Mouse (Mus musculus) hindbrain, postnatal 0 days (tissue): ENCODE data around the gene Stk16. TPM values are rescaled to one million over a fixed set of nuclear protein-coding genes. Genes with fewer than 3 reads are reported as not detected.

ENCODE experiments used
- ATAC-seq: fragments of 200-750 bp; cut with Nextera tagmentation; 2 replicates; pipeline ENCODE4 v1.8.0; 2017; ENCODE audit warnings: mild to moderate bottlenecking, moderate TSS enrichment, moderate library complexity
- DNase-seq: peaks from one replicate; pipeline ENCODE4 v3.0.0-alpha.2; 2015; ENCODE audit warnings: low spot score
- H3K27ac ChIP-seq: fragments of 300-500 bp; sonication (generic); 2 replicates; pipeline ENCODE4 v1.5.1; 2014; ENCODE audit warnings: mild to moderate bottlenecking
- H3K27me3 ChIP-seq: fragments of 300-500 bp; sonication (generic); 2 replicates; pipeline ENCODE4 v1.6.1; 2014; ENCODE audit warnings: low read length, mixed read lengths; ENCODE audit not compliant: insufficient read depth
- H3K36me3 ChIP-seq: fragments of 300-500 bp; sonication (generic); 2 replicates; pipeline ENCODE4 v1.6.1; 2014; ENCODE audit warnings: low read length, mixed read lengths; ENCODE audit not compliant: insufficient read depth
- H3K4me1 ChIP-seq: fragments of 300-500 bp; sonication (generic); 2 replicates; pipeline ENCODE4 v1.6.1; 2014; ENCODE audit warnings: antibody characterized with exemption, low read length, mixed read lengths; ENCODE audit not compliant: insufficient read depth
- H3K4me2 ChIP-seq: fragments of 300-500 bp; sonication (generic); 2 replicates; pipeline ENCODE4 v1.6.1; 2014; ENCODE audit warnings: low read depth, mild to moderate bottlenecking, low read length, moderate library complexity, mixed read lengths
- H3K4me3 ChIP-seq: fragments of 300-500 bp; sonication (generic); 2 replicates; pipeline ENCODE4 v1.5.1; 2014; ENCODE audit warnings: low read length
- H3K9ac ChIP-seq: fragments of 300-500 bp; sonication (generic); replicated peaks from 2 replicates; pipeline ENCODE4 v1.6.1; 2014; ENCODE audit warnings: mild to moderate bottlenecking, low read length, moderate library complexity, mixed read lengths
- H3K9me3 ChIP-seq: fragments of 300-500 bp; sonication (generic); 2 replicates; pipeline ENCODE4 v1.6.1; 2016; ENCODE audit warnings: low read length, mixed read lengths
- CTCF ChIP-seq: IDR thresholded peaks from 2 replicates; pipeline ENCODE4 v1.5.1; 2016; ENCODE audit warnings: antibody characterized with exemption, control low read depth, low read depth
- WGBS: fragments of 180-500 bp; shearing (Covaris S2); extraction: QIAGEN DNeasy Blood & Tissue Kit; methylation state at CpG from one replicate; pipeline ENCODE4 v1.1.7; 2014; 5-methylcytosine and 5-hydroxymethylcytosine counted together
- polyA plus RNA-seq: library from polyadenylated mRNA; unstranded; fragments of >200 nt; fragmentation: Nextera tagmentation; extraction: Ambion mirVana; gene quantifications from 2 replicates; pipeline ENCODE4 v1.2.1, GENCODE M21; 2015
- total RNA-seq: library from RNA; depleted of rRNA; stranded (reverse); fragments of >200 nt; gene quantifications from 2 replicates; pipeline ENCODE4 v1.2.3, GENCODE M21; 2014

Gene Stk16
- total and polyA plus RNA-seq, 2 experiments from 2014 or later = 103 to 105 TPM

DNA sequence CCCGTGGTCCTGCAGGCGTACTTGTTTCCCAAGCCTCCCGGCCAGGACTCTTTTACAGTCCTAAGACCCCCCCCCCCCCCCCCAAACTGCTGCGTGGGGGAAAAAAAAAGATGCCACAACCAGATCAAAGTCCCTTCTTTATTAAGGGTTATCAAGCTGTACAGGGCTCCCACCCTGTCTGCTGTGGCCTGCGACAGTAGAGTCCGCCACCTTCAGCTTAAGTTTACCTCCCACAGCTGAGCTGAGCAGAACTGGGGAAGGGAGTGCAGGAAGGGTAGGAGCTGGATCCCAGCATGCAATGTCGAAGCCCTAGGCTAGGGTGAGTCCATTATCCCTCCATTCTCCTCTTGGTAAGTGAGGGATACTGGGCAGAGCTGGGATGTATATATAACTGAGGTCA lies 29.9 kb upstream of the Stk16 start:
- WGBS = 40% methylated on average over 6 of the region's 7 CpGs

GRCm38 (mm10) chr1:75181377-75181870 lies 29.2 kb upstream of the Stk16 start:
- 81% methylated on average over 4 of the region's 4 CpGs for WGBS
- H3K27me3 ChIP-seq = no peaks in the 10 kb centered on the region
- no peak for ATAC-seq
- no peak for TF ChIP-seq CTCF
- H3K9me3 ChIP-seq = no peaks in the 10 kb centered on the region
- no peak overlapping the region for H3K9ac ChIP-seq
- H3K27ac ChIP-seq = no peak overlapping the region
- peaks cover 42% of the 10 kb centered on the region; the same call in 1 of the 2 replicates for H3K36me3 ChIP-seq
- no peak for DNase-seq
- H3K4me1 ChIP-seq = peaks cover 10% of the 10 kb centered on the region
- no peak overlapping the region for H3K4me2 ChIP-seq
- no peak overlapping the region for H3K4me3 ChIP-seq

More for the DNA sequence above, 29.9 kb upstream of the Stk16 start:
- H3K4me3 ChIP-seq = peak overlapping the region; percentile 50
- ATAC-seq = no peak
- TF ChIP-seq CTCF = no peak
- H3K9me3 ChIP-seq = no peaks in the 10 kb centered on the region
- H3K4me2 ChIP-seq = peak overlapping the region; percentile 93
- H3K27ac ChIP-seq = no peak overlapping the region
- no peaks in the 10 kb centered on the region for H3K27me3 ChIP-seq
- peaks cover 10% of the 10 kb centered on the region for H3K4me1 ChIP-seq
- DNase-seq = no peak
- H3K9ac ChIP-seq = no peak overlapping the region
- H3K36me3 ChIP-seq = peaks cover 40% of the 10 kb centered on the region

- Histone ChIP-seq H3K36me3 (peaks cover 46% of the 10 kb centered on the region; the same call in 1 of the 2 replicates), H3K9ac (no peak overlapping the region), H3K27me3 (no peaks in the 10 kb centered on the region), H3K4me3 (no peak overlapping the region), H3K4me2 (no peak overlapping the region), H3K4me1 (peaks cover 10% of the 10 kb centered on the region), H3K9me3 (no peaks in the 10 kb centered on the region), H3K27ac (no peak overlapping the region)
- 0 out of 2 replicates have a peak, but pooled peaks have one; percentile 37 for TF ChIP-seq CTCF
- ATAC-seq (no peak), DNase-seq (no peak)
- 73% methylated on average over 4 of the region's 4 CpGs for WGBS
Measured at GRCm38 (mm10) chr1:75182160-75182559, 28.5 kb upstream of the Stk16 start.

DNA sequence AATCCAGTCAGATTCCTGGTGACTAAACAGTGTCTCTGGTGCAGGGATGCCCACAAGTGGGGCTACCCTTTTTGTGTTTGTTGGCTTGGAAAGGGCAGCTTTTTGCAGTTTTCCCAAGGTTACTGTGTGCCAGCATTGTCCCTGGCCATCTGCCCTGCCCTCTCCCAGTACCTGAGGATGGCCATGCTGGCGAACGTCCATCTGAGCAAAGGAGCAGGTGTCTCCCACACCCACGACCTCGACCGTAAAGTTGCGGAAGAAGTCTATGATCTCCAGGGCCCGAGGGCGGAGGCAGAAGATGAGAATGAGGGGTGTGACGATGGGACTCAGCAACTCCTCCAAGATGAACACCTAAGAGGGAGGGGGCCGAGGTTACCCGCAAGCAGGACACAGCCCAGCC lies 25.1 kb upstream of the Stk16 start:
- WGBS = 92% methylated on average over 11 of the region's 11 CpGs
- H3K9ac ChIP-seq = no peak overlapping the region
- no peaks in the 10 kb centered on the region for H3K9me3 ChIP-seq
- peaks cover 4% of the 10 kb centered on the region; the same call in 1 of the 2 replicates for H3K4me1 ChIP-seq
- H3K27me3 ChIP-seq = no peaks in the 10 kb centered on the region
- H3K4me2 ChIP-seq = no peak overlapping the region
- H3K36me3 ChIP-seq = peaks cover 58% of the 10 kb centered on the region; the same call in 1 of the 2 replicates
- no peak overlapping the region for H3K27ac ChIP-seq
- TF ChIP-seq CTCF = no peak
- H3K4me3 ChIP-seq = no peak overlapping the region
- no peak for ATAC-seq
- DNase-seq = no peak

GRCm38 (mm10) chr1:75187126-75187525 lies 23.5 kb upstream of the Stk16 start:
- Histone ChIP-seq H3K4me2 (no peak overlapping the region), H3K4me3 (no peak overlapping the region), H3K27me3 (no peaks in the 10 kb centered on the region), H3K9ac (no peak overlapping the region), H3K9me3 (no peaks in the 10 kb centered on the region), H3K4me1 (peaks cover 12% of the 10 kb centered on the region), H3K27ac (no peak overlapping the region), H3K36me3 (peaks cover 55% of the 10 kb centered on the region; the same call in 1 of the 2 replicates)
- no peak for ATAC-seq
- no peak for DNase-seq
- TF ChIP-seq CTCF = no peak

DNA sequence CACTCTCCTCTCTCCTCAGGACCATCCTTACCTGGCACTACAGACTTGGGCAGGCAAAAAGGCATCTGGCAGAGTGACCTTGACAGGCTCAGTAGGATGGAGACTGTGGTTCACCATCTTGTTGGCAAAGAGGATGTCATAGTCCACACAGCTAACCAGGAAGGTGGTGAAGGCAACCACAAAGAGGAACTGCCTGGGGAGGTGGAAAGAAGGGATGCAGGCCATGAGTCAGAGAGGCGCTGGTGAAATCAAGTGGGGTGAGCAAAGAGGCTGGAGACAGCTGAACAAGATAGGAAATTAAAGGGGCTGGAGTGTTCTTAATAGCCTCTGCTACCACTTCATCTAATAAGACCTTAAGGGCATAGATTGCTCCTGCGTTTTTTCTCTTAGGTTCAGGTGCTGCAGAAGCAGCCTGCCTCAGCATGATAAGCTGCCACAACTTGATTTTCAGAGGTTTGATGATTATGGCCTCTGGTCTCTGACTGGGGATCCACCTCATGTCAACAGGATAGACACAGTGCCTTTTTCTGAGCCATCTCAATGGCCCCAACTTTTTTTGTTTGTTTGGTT lies 22.6 kb upstream of the Stk16 start:
- H3K9ac ChIP-seq = no peak overlapping the region
- no peak overlapping the region for H3K4me2 ChIP-seq
- no peaks in the 10 kb centered on the region for H3K9me3 ChIP-seq
- 93% methylated on average over 2 of the region's 2 CpGs for WGBS
- no peaks in the 10 kb centered on the region for H3K27me3 ChIP-seq
- H3K4me1 ChIP-seq = peaks cover 12% of the 10 kb centered on the region
- H3K36me3 ChIP-seq = peaks cover 47% of the 10 kb centered on the region; the same call in 1 of the 2 replicates
- no peak overlapping the region for H3K27ac ChIP-seq
- TF ChIP-seq CTCF = no peak
- ATAC-seq (no peak), DNase-seq (no peak)
- no peak overlapping the region for H3K4me3 ChIP-seq

DNA sequence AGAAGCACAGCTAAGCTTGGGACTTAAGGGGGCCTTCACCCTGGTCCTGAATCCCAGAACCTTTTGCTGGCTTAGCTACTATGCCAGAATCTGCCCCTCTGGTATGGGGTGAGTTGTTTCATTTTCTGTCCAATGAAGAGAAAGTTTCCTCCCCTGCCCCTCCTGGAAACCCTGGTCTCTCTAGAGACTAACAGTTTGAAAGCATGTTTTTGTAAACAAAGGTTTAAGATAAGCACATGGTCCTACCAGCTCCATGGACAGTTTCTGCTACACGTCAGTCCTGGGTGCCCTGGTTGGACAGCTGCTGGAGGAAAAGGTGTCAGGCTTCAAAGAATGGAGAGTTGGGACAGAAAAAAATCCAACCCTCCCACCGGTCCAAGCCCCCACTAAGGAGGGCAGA lies 20.1 kb upstream of the Stk16 start:
- Histone ChIP-seq H3K4me2 (peak overlapping the region; percentile 99), H3K9me3 (no peaks in the 10 kb centered on the region), H3K27ac (no peak overlapping the region), H3K27me3 (no peaks in the 10 kb centered on the region), H3K4me1 (peaks cover 12% of the 10 kb centered on the region), H3K9ac (peak overlapping the region; percentile 95; the same call in 1 of the 2 replicates), H3K4me3 (no peak overlapping the region), H3K36me3 (peaks cover 29% of the 10 kb centered on the region; the same call in 1 of the 2 replicates)
- no peak for ATAC-seq
- 79% methylated on average over 2 of the region's 2 CpGs for WGBS
- DNase-seq = no peak
- TF ChIP-seq CTCF = no peak
